Mouse (Mus musculus) spleen, postnatal 10 days (tissue): ENCODE results near the gene Prpf18.
A peak's percentile ranks its signal among the peaks of the same experiment; 100 is the strongest.
"Not testable (repeated sequence)": the region's sequence is repeated elsewhere in the genome, so short reads cannot be mapped to it uniquely, and the experiment has no call there.

Experiments
- DNase-seq, 2 experiments: peaks; one replicate each; pipeline ENCODE4 v3.0.0; 2021 to 2022; ENCODE audit warnings: low spot score in 2 of 2

The Prpf18 gene

DNA sequence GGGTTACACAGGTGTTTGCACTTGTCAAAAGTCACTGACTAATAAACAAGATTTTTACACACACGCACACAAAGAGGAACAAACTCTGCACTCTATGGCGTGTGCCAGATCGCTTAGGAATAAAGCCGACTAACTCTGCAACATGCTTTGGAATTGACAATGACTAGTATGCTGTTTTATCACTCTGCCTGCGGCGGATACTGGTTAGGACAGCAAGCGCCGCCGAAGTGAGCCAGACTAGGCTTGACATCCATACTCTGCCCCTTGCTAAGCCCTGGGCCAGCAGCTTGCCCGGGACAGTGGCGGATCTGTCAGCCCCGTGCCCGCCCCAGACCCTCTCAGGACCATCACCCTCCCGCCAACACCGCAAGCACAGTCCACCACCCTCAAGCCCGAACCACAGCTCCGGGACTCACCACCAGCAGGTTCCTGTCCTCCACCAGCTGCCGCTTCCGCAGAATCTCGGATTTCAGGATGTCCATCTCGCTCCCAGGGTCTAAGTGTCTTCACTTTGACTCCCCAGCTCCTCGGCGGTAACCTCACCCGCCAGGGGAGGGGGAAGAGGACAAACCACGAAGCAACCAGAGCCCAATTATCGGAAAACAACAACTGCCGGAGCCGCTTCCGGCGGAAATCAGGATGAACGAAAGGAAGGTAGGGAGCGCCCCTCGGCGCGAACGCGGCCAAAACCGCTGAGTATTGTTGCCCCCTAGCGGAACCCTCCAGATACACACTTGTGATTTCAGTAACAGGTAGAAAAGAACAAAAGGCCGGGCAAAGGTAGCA, at the start of gene Prpf18:
Prpf18 (minus strand) TSS at position 614 of the 786 bp plus-strand sequence.
- DNase-seq, result peak; percentile 90 to 93

- no peak for DNase-seq
Observed at GRCm38 (mm10) chr2:4679886-4680285, 28.0 kb upstream of the Prpf18 start.

DNA sequence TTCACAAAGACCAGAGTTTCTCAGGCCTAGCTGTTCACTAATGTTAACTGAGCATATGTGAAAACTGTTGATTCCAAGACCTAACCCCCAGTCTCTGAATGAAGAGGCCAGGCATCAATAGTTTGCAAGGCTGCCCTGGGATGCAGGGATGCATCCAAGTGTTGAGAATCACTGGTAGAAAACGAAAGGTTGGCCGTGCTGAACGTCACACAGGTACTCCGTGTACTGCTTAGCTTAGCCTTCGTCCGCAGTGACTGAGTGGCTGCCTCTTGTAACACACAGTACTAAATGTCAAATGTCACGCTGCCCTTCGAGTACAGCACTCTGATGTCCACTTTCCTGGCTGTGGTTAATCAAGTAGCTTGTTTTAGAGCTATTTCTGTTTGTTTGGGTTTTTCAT, 19.7 kb upstream of the Prpf18 start:
- DNase-seq, result no peak

GRCm38 (mm10) chr2:4669701-4670100, 17.8 kb upstream of the Prpf18 start:
- no peak for DNase-seq

GRCm38 (mm10) chr2:4668626-4669025, 16.7 kb upstream of the Prpf18 start:
- DNase-seq, result no peak

DNA sequence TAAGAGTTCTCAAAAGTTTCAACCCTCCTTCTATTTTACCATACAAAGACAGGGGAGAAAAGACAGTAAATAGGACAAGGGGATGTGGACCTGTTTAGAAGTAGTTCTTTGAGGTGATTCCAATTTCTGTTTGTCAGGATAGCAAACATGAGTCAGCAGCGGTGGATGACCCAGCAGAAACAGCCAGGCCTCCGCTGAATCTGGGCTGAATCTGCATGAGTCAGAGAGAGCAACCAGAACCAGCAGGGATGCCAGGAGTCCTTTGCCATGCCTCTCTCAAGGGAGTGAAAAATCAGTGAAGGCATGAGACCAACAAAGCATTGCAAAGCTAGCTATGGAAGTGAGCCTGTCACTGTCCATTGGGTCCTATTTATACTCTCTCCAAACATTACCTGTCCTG, 8.8 kb upstream of the Prpf18 start:
- DNase-seq, result no peak

DNA sequence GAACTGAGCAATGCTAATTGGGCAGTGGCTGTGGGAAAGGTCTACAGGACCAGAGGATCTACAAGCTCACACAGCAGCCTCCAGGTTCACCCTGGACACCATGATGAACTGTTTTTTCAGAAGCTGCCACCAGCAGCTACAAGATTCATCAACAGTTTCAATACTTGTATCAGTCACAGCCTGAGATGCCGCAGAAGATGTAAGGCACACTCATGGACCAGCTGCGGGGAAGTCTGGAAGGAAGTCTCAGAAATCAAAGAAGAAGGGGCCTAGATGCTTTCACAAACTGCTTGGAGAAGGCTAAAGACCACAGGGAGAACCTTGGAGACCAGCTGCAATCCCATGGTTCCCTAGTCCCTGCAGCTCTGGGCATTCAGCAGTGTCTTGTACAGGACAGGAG, 2.3 kb downstream of the Prpf18 start:
- no peak for DNase-seq

- no peak for DNase-seq
Observed at GRCm38 (mm10) chr2:4648094-4648493, 3.8 kb downstream of the Prpf18 start.

GRCm38 (mm10) chr2:4645066-4645465, 6.8 kb downstream of the Prpf18 start:
- DNase-seq, result no peak

DNA sequence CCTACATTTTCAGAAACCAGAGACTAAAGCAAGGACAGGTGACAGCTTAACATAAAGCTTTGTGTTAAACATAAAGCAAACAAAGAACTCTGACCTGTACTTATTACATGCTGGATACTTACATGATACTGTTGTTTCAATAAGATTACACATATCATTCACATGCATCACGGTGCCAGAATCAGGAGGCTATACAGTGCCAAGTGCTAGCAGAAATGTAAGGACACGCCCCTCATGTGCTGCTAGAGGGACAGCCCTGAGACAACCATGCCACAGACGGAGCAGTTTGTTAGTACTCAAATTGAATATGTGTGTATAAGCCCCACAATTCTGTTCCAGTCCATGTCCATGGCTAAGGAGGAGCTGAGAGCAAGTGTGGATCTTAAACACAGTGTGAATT, 13.7 kb downstream of the Prpf18 start:
- no peak for DNase-seq

DNA sequence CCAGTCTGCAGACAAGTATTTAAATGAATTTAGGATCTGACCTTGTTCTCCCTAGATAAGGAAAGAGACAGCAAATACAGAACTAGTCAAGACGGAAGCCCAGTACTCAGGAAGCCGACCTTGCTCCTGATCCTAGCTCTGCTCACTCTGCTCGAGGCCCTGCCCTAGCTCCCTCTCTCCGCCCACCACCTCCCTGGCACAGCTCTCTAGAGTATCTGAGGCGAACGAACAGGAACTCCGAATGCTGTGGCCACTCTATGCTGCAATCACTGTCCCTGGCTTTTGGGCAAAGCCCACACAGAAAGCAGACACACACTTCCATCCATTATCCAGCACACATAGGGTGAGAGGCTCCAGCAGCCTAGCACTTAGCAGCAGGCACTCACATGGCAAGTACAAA, 15.3 kb downstream of the Prpf18 start:
- no peak for DNase-seq

DNA sequence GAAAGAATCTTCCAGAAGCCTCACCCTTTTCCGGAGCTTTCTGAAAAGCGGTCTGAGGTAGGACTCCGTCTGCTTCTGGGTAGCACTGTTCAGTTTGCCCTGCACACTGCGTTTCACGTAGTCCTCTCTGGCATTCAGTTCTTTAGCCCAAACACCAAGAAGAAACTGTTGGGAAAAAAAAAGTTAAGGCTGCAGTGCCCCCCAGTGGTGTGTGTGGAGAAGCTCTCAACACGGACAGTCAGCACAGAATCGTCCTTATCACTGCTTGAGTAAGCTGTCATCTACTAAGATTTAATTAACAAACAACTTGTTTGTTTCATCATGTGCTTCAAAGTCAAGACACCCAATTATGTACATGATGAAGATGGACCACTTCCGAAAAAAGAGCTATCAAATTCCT, 16.1 kb downstream of the Prpf18 start:
- no peak for DNase-seq

- no peak for DNase-seq
Observed at GRCm38 (mm10) chr2:4630197-4630835, 21.6 kb downstream of the Prpf18 start.

DNA sequence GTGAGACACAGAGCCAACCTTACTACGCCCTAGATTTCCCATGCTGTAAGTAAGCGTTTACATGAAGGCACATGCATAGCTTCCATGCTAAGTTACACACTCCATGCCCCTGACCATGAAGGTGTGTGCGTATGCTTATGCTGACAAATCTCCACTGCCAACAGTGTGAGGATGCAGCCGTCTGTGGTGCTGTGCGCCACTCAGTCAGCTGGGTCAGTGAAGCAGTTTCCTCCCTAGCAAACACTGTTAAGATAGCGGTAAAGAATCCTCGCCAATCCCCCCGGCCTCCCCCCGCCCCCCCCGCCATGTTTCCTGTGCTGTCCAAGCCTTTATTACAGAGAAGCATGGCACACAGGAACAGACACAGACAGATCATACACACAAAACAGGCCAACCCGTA, 22.4 kb downstream of the Prpf18 start:
- DNase-seq, result no peak

DNA sequence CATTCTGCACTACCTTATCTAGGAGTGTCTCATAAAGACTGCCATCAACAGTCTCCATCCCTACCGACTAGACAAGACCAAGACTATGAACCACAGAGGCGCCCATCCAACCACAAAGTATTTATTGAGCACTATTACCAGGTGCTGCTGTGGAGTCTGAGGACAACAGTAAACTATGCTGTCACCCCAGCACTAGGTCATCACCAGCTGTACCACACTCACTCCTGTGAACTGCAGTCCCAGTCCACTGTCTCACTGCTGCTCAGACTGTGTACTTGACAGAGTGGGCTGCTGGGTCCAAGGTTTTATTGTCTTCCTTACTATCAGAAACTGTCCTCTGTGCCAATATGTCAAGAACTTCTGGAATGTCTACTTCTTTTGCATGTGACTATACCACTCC, 23.0 kb downstream of the Prpf18 start:
- no peak for DNase-seq

DNA sequence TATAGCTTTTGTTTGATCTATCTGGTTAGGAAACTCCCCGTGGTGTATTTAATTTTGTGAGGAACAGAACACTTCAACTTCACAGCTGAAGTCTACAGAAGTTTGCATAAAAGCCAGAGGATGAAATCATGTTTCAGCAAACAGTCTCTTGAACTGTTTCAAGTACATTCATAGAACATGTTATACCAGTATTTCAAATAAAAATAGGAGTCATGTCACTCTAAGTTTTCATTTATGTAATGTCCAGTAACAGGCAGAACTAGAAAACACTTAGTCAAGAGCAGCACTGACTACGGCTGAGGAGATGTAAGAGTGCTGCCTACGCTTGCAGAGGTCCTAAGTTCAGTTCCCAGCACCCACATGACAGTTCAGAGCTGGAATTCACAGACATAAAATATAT, 25.0 kb downstream of the Prpf18 start:
- DNase-seq, result no peak

- DNase-seq, result no peak
Observed at GRCm38 (mm10) chr2:4621471-4621985, 30.4 kb downstream of the Prpf18 start.

DNA sequence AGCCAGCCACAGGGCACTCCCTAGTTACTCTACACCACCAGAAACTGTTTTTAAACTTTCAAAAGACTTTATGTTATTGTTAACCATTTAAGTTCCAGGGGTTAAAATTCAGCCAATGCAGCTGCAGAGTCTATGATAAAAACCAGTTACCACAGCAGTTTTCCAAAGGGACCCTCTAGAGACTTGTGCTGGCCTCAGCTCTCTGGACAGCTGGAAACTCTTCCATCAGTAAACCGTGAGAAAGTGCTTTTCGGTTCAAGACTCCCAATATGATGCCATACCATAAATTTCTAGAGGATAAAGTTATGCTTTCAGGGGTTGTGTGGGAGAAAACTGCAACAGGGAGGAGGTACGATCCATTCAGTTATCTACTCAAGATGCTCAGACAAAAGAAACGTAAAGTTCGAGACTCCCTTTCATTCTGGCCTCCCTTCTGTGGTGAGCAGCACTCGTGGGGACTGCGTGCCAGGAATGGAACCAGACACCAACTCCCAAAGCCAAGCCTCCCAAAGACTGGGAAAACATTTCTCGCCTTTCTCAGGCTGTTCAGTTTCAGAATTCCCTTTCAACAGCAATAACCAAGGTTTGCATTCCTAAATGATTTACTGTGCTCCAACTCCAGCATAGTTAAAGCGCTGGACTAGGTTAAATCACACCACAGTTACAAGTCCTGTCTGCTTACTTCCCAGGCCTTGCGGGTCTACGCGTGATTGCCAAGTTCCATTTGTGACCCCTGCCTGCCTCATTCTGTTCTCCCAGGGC, 31.1 kb downstream of the Prpf18 start:
- DNase-seq, result no peak

DNA sequence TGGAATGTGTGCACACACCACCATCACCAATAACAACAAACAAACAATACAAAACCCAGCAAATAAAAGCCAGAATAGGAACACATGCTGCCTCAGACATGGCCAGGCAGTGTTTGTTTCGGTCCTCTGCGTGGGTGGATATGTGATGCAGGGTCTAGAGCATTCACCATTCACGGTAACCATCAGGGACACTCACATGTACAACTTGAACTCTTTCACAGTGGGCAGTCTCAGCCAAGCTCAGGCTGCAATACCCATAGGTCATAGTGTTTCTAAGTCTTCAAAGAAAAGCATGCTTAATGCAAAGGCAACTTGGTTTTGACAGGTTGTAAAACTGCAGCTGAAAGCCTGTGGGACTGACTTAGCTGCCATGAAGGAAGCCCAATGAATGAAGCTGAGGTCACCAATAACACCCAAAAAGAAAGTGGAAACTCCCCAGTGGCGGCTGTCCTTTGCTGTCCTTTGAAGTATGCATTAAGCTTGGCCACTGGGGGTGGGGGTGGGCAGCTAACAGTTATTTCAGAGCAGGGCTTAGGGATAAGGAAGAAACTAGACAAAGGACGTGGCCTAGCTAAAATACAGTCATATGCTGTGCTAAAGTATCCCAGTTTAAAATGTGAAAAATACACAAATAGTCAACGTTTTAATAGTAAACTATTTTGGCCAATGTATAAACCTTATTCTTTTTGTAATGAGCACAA, 31.9 kb downstream of the Prpf18 start:
- DNase-seq, result no peak

GRCm38 (mm10) chr2:4619126-4619525, 32.8 kb downstream of the Prpf18 start:
- not testable (repeated sequence) for DNase-seq

GRCm38 (mm10) chr2:4616995-4617394, 34.9 kb downstream of the Prpf18 start:
- no peak for DNase-seq

DNA sequence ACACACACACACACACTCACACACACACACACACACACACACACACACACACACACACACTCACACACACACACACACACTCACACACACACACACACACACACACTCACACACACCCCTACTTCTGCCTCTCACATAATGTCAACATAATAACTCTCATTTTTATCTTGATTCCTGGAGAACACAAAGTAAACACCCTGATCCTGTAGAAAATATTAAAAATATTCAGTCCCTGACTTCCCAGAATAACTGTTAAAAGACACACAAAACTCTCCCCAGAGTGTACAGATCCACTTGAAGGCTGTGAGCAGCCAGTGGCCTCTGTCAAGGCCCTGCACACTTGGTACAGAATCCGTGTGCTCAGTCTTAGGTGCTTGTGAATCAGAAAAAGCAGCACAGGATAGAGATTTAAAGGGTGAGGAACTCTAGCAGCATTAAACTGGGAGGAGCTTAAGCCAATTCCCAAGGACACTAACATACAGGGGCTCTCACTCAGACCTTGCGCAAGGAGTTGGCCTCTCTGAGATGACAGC, 36.8 kb downstream of the Prpf18 start:
- no peak for DNase-seq
